Mouse (Mus musculus): Measurements from ENCODE around the gene Lhfpl2.
A peak's percentile ranks its signal among the peaks of the same experiment; 100 is the strongest.

The Lhfpl2 gene

DNA sequence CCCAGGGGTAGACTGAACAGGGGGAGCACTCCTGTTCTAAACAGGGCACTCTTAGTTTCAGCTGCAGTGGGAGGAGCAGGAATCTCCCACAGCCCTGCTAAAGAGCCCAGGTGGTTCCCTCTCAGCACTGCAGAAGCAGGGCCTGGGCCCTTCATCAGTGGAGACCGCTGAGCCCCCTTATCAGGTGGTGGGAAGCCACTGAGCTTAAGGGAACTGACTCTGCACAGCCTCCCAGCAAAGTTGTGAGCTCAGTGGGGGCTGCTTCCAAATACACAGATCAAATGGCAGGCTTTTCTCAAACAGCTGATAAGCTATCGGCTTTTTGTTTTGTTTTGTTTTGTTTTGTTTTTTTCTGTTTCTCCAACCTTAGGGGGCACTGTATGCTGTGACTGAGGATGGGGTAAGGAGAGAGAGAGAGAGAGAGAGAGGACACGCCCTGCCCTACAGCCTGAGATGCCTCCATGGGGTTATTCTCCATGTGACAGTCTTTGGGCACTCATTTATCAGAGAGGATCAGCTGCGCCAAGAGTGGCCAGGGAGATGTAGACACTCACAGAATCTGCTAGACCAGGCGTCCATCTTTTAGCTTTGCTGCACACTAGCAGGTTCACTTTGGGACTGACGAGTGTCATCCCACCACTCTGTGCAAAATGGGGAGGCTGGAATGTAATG, 117.9 kb downstream of the Lhfpl2 start:
- DNase-seq, result no peak

DNA sequence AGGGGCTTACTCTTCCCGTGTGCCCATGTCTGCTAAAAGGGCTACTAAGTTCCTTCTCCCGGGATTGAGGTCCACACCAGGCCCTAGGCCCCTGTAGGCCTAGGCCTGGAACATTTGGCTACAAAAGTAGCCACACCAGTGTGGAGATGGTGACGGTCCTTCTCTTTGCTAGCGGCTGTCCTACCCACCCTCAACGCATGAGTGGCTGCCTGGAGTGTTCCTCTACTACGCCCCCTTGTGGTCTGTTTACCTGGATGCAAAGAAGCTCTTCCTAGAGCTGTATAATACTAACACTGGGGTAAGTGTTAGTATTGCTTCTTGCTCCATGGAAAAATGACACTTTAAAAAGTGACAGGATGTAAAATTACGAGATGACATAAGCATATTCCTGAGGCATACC, 119.6 kb downstream of the Lhfpl2 start:
- DNase-seq, result peak; percentile 40

DNA sequence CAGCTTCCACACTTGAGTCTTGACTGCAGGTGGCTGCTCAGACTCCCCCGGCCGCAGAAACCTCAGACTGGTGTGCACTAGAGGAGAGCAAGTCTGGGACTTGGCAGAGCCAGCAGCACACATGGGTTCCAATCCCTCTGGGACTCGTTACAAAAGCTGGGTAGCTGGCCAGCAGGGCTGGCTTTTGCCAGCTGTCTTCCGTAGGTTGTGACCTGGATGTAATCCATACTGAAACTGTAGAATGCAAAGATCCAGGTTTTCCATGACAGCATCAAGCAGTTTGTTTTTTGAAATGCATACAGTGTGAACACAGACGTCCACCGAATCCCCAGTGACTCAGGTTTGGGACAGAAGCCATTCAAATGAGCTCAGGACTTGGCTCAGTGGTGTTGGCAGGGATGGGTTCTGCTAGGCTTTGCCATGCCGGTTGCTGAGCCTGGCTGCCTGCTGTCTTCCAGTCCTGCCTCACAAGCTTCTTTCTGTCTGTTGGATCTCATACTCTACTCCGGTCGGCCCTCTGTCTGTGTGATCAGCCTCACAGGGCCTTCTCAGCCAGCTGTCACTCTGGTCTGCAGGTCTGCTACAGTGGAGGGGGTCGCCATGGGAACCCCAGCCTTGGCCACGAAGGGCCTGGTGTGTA, 120.9 kb downstream of the Lhfpl2 start:
- DNase-seq, result peak; percentile 91

DNA sequence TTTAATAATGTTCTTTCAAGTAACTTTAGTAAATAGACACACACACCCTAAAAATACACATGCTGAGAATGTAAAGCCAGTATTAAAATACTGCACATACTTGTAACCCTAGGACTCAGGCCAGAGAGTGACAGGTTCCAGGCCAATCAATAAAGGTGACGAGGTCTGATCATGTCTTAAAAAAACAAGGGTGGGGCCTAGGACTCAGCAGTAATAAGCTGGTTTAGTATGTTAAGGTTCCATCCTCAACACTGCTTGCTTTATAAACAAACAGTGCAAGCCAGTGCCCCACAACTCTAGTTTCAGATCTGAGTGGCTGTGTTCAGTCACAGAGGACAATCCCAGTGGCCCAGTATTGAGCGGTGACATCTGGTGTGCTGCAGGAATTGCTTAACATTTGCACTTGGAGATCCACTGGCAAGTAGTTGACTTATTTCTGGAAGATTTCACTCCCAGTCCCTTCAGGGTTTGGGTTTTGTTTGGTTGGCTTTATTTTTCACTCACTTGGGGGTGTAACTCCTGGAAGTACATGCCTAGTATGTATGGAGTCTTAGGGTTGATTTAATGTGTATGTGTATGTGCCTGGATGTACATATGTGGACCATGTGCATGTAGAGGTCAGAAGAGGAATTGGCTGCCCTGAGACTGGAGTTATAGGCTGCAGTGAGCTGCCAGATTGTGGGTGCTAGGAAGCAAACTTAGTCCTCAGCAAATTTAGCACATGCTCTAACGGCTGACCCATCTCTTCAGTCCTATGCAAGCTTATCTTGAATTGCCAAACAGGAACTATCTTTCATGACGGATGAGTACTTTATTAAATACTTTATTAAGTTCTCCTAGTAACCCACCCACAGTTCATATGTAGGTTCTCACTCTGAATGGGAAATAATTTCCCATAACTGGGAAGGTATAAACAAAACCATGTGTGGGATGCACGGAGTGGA, 123.2 kb downstream of the Lhfpl2 start:
- no peak for DNase-seq

DNA sequence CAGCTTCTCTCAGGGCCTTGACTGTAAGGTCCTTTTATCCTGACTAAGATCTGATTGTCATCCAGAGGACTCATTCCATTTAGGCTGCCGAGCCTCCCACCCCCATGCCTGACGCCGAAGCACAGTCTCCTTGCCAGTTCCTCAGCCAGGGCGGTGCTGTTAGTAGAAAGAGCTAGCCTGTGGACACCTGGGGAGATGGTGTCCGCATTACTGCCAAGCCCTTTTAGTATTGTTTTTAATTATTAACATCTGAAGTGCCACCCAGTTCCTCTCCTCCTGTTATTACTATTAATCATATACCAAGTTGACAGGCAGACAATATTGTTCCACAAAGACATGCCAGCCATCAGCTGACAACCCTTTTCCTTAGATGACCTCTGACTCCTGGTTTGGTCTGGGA, 124.4 kb downstream of the Lhfpl2 start:
- DNase-seq, result no peak

DNA sequence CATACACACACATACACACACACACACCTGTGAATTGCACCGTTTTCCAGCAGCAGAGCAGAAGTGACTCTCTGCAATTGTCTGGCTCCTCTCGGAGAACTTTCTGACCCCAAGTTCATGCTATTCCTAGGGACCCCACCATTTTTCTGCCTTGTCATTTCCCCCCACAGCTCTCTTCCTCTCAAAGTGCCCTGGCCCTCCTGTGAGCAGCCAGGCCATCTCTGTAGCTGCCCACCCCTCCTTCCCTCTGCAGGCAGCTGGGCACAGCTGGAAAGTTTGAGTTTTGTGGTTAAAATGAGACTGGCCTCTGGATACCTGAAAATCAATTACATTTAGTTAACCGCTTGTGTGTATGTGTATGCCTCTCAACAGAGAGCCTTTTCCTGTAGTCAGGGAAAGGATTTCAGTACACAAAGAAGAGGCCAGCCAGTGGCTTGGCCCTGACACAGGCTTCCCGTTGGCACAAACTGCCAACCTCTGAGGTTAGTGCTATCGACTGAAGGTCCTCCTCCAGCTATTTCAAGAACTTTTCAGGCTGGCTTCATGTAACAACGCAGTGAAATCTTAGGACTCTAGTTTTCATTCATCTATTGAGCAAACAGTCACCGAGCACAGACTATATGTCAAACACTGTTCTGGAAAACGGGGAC, 125.9 kb downstream of the Lhfpl2 start:
- DNase-seq, result no peak

DNA sequence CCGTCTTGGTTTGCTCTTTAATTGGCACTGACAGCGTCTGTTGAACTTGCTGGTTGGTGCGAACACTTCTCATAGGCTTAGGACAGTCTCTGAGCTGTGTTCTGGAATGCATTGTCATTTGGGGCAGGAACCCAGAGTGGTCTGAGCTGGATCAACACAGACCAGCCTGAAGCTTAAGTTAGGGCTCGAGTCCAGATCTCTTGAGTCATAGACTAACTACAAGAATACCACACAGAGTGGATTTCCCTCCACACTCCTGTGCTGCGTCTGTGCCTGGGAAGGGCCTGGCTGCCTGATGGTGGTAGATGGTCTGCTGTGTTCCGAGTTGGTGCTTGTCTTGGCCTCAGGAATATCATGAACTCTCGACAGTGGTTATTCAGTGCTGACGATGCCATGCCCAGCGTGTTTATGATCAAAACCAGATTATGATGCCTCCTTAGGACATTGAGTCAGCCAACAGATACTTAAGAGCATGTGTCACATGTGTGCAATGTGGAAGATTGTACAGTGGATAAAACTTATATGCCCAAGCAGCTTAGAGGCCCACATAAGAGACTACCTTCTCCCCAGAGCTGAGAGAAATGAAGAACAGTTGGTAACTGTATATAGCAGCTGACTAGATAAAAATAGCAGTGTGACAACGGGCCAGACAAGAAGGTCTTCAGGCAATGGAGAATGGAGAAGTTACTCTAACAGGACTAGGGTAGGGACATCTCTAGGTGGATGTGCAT, 127.3 kb downstream of the Lhfpl2 start:
- no peak for DNase-seq

DNA sequence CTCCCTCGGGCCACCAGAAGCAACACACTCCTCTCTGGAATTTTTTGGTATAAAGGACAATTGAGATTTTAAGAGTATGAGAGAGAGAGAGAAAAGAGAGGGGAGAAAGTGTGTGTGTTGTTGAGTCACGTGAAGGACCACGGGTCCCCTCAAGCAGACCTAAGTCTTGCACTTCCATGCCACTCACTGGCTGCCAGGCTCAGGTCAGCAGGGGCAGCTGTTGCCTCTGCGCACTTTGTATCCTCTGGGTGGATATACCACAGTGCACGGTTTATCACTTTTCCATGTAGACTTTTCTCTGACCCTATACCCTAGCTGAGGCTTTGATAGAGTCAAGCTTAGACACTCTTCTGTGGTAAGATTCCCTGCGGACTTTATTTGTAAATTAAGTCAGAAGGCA, 128.0 kb downstream of the Lhfpl2 start:
- no peak for DNase-seq

DNA sequence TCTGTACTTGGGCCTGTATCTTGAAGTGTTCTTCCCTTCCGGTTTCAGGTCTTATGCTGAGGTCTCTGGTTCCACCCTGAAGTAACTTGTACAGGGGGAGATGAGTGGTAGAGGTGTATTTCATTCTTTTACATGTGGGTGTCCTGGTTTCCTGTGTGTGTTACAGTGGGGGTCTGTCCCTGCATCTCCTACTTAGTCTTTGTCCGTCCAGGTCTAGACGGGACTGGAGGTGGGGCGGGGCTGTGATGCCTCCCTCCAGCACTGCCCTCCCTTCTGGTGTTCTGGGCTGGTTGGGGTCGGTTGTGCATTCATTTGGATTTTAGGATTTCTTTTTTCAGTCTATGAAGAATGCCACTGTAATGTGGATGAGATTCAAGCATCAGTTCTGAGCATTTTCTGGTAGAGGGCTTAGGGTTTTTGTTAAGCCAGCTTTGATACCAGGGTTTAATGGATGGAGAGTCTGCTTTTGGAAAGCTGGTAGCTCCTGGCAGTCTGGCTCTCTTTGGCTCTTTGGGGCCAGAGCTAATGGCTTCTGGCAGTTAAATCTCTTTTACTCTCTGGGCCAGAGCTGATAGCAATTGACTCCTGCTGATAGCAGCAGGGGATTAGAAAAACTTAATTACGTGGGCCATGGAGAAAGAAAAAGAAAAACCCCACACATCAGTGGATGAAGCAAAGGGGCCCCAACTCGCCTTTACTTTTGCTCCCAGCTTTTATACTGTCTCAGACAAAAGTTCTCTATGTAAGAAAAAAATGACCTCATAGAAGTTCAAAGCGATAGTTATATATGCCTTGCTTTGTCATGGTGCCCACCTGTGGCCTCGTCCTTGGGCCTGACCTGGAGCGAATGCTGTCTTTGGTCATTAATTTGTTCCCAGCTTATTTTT, 130.8 kb downstream of the Lhfpl2 start:
- DNase-seq, result no peak

DNA sequence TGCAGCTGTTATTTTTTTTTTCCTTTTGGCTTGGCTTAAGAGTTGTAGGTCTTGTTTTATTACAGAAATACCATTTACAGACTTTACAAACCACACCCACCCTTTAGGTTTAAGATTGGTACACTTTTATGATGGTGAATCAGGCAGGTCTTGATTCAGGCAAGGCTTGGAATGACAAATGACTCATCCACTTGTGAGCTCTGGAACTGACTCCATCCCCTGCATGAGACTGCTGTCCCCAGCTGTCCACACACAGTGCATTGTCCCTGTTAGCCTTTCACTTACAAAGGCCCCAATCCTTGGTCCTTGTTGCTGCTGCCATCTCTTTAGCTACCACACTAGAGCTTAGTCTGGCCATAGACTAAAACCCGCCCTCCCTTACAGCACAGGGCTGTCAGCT, 132.8 kb downstream of the Lhfpl2 start:
- no peak for DNase-seq

DNA sequence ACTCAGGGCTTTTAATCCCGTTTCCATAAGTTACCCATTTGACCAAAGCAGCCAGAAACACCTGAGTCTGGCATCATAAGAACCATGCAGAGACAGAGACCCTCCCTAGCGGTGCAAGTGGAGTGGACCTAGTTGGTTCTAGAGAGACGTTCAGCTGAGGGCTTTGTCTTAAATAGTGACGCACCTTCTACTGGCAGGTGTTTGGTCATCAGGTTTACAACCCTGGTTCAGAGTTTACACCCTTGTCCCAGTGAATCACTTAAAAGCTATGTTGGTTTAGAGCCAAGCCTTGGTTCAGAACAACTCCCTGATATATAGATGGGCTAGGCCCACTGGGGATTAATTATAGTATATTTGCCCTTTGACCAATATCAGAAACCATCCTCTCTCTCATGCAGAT, 135.6 kb downstream of the Lhfpl2 start:
- no peak for DNase-seq

DNA sequence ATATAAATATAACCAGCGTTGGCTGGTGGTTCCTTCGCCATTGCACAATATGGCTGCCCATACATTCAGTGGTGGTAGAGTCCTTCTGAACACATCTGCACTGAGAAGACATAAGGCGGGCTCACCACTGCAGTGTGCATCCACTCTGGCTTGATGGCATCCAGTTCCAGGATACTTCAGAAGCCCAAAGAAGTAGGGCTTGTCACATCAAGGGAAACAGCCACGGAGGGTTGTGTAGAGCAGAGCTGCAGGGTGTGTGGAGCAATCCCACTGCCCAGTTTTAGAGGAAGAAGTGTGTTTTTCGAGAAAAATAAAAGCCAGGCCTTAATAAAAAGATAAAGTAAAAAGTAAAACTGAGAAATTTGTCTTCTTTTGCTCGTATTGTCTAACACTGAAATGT, 141.0 kb downstream of the Lhfpl2 start:
- DNase-seq, result no peak

DNA sequence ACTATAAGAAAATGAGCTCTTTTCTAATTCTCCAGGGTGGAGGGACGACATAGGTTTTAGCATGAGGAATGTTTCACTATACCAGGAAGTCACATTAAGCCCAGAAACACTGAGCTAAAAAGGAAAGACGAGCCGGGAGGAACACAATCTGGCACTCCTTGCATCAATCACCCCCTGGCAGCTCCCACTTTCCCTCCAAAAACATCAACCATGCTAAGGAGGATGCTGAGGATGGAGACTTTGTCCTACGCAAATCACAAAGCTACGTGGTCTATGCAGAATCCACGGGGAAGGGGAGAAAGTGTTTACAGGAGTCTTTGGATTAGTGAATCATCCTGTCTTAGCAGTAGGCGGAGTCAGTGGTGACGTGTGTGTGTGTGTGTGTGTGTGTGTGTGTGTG, 142.2 kb downstream of the Lhfpl2 start:
- DNase-seq, result no peak

DNA sequence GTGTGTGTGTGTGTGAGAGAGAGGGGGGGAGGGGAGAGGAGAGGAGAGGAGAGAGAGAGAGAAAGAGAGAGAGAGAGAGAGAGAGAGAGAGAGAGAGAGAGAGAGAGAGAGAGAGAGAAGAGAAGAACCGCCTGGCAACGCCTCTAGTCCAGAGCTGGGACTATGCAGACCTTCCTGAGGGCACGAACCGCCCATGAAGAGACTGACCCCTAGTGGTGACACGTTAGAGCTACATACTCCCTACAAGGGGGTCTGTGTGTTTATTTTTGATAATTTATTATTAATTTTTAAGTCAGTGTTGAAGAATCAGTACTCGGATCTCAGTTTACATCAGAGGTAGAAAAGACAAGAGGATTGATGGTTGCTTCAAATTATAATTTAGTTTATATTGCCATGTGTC, 147.6 kb downstream of the Lhfpl2 start:
- peak; percentile 38 for DNase-seq

DNA sequence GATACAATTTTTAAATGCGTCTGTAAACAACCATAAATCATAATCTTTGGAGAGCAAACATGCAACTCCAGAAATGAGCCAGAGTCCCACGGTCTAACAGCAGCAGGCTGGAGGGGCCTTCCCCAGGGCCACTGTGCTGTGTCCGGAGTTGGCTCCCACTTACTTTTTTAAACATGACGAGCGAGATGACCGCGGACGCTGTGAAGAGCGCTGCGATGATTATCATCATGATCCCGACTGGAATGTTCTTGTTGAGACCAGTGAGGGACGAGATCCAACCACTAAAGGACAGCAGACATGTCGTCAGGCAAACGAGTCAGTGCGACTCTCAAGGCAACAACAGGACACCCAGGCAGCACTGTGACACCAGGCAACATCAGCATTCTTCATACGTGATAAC, 150.4 kb downstream of the Lhfpl2 start:
- no peak for DNase-seq

DNA sequence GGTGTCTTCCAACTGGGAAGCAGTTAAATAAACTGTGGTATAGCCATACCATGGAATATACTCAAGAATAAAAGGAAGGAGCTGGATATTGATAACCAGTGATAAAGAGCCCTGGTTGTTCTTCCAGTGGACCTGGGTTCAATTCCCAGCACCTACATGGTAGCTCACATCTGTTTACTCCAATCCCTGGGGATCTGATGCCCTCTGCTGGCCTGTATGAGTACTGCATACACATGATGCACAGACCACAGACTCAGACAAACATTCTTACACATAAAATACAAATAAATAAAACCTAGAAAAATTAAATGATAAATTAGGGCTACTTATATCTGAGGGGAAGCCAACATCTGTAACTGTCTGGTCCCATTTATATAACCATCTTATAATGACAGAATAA, 151.3 kb downstream of the Lhfpl2 start:
- DNase-seq, result no peak

DNA sequence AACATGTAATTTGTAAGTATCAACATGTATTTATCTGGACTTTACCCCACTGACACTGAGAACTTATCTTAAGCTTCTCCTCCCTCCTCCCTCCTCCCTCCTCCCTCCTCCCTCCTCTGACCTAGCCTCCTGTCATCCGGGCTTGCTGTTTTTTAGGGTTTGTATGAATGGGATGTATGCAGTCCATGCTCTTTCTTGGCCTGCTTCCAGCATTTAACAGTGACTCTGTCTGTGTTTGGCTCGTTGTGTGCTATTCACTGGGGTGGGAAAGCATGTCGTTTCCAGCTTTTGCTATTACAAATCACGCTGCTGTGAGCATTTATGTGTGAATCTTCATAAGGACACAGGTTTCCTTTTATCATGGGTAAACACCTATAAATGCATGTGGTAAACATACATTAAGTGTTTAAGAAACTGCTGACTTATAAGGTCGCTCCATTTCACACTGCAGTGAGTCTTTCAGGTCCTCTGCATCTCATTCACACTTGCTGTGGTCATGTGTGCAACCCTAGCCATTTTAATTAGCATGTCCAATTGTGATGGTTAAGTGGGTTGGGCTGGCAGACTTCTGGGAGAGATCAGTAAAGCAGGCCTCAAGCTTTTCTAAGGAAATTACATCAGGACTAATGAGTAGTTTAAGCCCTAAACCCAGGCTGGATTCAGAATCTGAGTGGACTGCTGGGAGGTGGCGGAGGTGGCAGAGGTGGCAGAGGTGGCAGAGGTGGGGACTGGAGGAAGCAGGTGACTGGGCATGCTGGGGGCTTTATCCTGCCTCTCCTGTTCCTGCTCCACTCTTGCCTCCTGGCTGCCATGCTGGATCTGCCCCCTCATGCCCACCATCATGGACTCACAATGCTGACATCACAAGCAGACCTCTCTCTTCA, 153.9 kb downstream of the Lhfpl2 start:
- DNase-seq, result no peak

DNA sequence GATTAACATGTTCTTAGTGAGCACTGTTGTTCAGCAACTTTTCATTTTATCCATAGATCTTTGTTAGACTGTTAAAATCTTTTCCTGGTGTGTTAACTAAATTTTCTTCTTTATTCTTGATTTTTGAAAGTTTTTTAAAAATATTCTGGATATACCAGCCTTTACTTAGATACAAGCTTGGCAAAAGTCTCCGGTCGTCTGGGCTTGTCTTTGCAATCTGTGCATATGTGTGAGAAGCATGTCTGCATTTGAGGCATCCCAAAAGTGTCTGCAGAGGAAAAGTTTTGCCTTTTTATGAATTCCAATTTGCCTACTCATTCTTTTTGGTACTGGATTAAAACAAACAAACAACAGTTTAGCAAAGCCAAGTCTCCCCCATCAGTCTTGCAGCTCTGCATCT, 154.6 kb downstream of the Lhfpl2 start:
- no peak for DNase-seq

DNA sequence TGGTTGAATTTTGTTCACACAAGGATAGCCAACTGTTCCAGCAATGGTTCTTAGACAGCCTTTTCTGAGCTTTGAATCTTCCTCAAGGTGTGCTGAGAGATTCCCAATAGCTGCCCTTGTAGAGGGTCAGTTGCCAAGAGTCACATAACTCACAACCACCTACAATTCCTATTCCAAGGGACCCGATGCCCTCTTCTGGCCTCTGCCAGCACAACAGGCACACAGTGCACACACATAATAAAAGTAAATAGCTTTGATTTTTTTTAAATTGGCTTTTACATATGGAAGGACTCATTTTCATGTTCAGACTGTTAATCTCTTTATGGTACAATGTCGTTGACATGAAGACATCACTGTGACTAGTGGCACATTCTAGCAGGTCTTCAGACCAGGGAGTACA, 155.1 kb downstream of the Lhfpl2 start:
- no peak for DNase-seq

DNA sequence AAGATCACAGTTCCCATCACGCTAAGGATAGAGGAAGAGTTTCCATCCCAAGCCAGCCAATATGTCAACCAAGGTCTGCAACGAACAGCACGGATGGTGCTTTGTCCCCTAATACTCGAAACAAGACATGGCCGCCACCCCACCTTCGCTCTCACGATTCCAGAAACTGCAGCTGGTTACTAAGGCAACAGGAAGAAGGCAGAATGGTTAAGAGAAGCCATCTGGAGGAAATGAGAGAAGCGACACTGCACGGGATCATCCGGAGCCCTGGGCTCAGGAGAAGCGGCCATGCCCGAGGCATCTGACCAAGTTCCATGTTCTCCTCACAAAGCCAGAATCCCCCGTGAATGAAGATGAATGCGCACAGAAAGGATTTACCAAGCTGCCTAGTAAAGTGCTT, 166.0 kb downstream of the Lhfpl2 start:
- DNase-seq, result no peak
